Mouse (Mus musculus) G1E (cell line): ENCODE measurements around the gene Kif13a. TPM values are rescaled to one million over a fixed set of nuclear protein-coding genes. Genes with fewer than 3 reads are reported as not detected.

Experiments used
- ATAC-seq: 2 replicates; pipeline ENCODE4 v1.8.0; 2016; ENCODE audit warnings: mild to moderate bottlenecking; ENCODE audit not compliant: insufficient number of reproducible peaks, poor library complexity, low FRiP score, severe bottlenecking; ENCODE audit errors: extremely low read depth
- DNase-seq: peaks from one replicate; pipeline ENCODE4 v3.0.0; 2012; ENCODE audit warnings: low spot score
- H3K27me3 ChIP-seq: 2 replicates; pipeline ENCODE4 v1.6.1; 2012; ENCODE audit warnings: mild to moderate bottlenecking, low read length, inconsistent platforms; ENCODE audit not compliant: insufficient read depth
- H3K36me3 ChIP-seq: replicated peaks from 2 replicates; pipeline ENCODE3; 2012; ENCODE audit warnings: mild to moderate bottlenecking, inconsistent platforms
- H3K4me1 ChIP-seq: 2 replicates; pipeline ENCODE4 v1.6.1; 2012; ENCODE audit warnings: low read depth, low read length, inconsistent platforms, mixed read lengths; ENCODE audit not compliant: insufficient read depth
- H3K4me3 ChIP-seq: 2 replicates; pipeline ENCODE4 v1.5.1; 2012; ENCODE audit warnings: low read depth, mild to moderate bottlenecking, inconsistent platforms, low read length, moderate library complexity, mixed read lengths
- H3K9me3 ChIP-seq: replicated peaks from 2 replicates; pipeline ENCODE4 v1.6.1; 2012; ENCODE audit warnings: inconsistent platforms
- CTCF ChIP-seq: IDR thresholded peaks from 2 replicates; pipeline ENCODE4 v1.5.1; 2012; ENCODE audit warnings: low read depth, low read length, inconsistent platforms, mixed read lengths
- GATA1 ChIP-seq: IDR thresholded peaks from 2 replicates; pipeline ENCODE4 v1.6.1; 2012; ENCODE audit warnings: borderline replicate concordance, low read length, inconsistent platforms, mixed read lengths
- GATA2 ChIP-seq: IDR thresholded peaks from 2 replicates; pipeline ENCODE4 v1.6.1; 2012; ENCODE audit warnings: low read depth, low read length, inconsistent platforms, borderline replicate concordance
- POLR2AphosphoS5 ChIP-seq: IDR thresholded peaks from 2 replicates; pipeline ENCODE4 v1.6.1; 2012; ENCODE audit warnings: low read depth, low read length, inconsistent platforms; ENCODE audit not compliant: insufficient replicate concordance
- TAL1 ChIP-seq: conservative IDR thresholded peaks from 2 replicates; pipeline ENCODE4 v1.6.1; 2012; ENCODE audit warnings: low read depth, low read length, inconsistent platforms, mixed read lengths
- polyA plus RNA-seq: library from polyadenylated mRNA; stranded (reverse); fragments of >175 nt; gene quantifications from 2 replicates; pipeline ENCODE4 v1.2.3, GENCODE M21; 2012
- total RNA-seq, 2 experiments: library from RNA; stranded (forward) in 1 of 2; stranded (reverse) in 1 of 2; fragments of 200-1000 nt in 1 of 2; fragments of >200 nt in 1 of 2; fragmentation: Nextera tagmentation in 1 of 2; gene quantifications; 2 replicates each; pipeline ENCODE4 v1.2.3; 2014 to 2017

Gene Kif13a
- total and polyA plus RNA-seq, 3 experiments: 0.16 TPM; not detected in 2

DNA sequence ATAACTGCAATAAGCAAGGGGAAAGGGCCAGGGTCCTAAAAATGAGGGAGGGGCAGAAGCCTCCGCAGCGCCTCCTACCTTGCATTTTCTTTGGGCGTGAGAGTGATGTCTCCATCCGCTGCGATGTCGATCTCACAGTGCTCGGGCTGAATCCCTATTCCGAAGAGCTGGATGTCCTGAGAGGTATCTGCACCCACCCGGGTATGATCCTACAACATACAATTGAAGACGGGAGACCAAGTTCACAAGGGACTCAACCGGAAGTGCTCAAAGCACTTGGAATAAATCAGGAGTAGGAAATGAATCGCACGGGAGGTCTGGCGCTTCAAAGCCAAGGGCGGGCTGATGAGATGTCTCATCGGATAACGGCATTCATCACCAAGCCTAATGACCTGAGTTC is 119.1 kb downstream of the Kif13a start:
- no peaks in the 10 kb centered on the region for H3K4me1 ChIP-seq
- DNase-seq: no peak
- H3K9me3 ChIP-seq: no peaks in the 10 kb centered on the region
- 0 out of 2 replicates have a peak, but pooled peaks cover 4% of the 10 kb centered on the region for H3K27me3 ChIP-seq
- no peak for TF ChIP-seq POLR2AphosphoS5
- TF ChIP-seq GATA1: no peak
- TF ChIP-seq CTCF: no peak
- no peak for TF ChIP-seq TAL1
- no peak for TF ChIP-seq GATA2
- H3K36me3 ChIP-seq: no peaks in the 10 kb centered on the region
- ATAC-seq: no peak
- H3K4me3 ChIP-seq: no peak overlapping the region

- H3K36me3 ChIP-seq: no peaks in the 10 kb centered on the region
- no peak for DNase-seq
Observed at GRCm38 (mm10) chr13:46810098-46810497, 119.6 kb downstream of the Kif13a start.

DNA sequence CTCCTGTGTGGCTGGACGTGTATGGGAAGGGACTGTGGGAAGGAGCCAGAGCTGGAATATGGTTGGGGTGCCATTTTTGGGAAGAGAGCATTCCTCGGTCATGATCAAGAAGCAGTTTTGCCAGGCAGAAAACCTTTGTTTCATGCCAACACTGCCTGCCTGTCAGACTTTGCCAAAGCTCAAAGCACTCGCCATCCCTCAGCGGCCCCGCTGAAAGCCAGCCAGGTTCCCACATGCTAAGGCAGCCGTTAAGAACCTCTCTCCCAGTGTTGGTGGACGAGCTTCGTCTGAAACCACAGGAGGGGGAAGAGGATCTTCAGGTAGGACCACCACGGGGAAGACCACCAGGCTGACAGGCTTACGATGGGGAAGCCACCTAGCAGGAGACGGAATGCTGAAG is 121.8 kb downstream of the Kif13a start:
- no peaks in the 10 kb centered on the region for H3K4me1 ChIP-seq
- no peak overlapping the region for H3K4me3 ChIP-seq
- no peaks in the 10 kb centered on the region for H3K36me3 ChIP-seq
- TF ChIP-seq GATA1: no peak
- TF ChIP-seq CTCF: no peak
- TF ChIP-seq POLR2AphosphoS5: no peak
- TF ChIP-seq TAL1: no peak
- no peak for TF ChIP-seq GATA2
- H3K9me3 ChIP-seq: no peaks in the 10 kb centered on the region
- H3K27me3 ChIP-seq: no peaks in the 10 kb centered on the region
- no peak for DNase-seq
- ATAC-seq: no peak

More at GRCm38 (mm10) chr13:46810098-46810497, 119.6 kb downstream of the Kif13a start:
- TF ChIP-seq GATA2 (no peak), GATA1 (no peak), CTCF (no peak), TAL1 (no peak), POLR2AphosphoS5 (no peak)
- Histone ChIP-seq H3K4me3 (no peak overlapping the region), H3K27me3 (0 out of 2 replicates have a peak, but pooled peaks cover 3% of the 10 kb centered on the region), H3K9me3 (no peaks in the 10 kb centered on the region), H3K4me1 (no peaks in the 10 kb centered on the region)
- no peak for ATAC-seq

GRCm38 (mm10) chr13:46801196-46801595 is 128.5 kb downstream of the Kif13a start:
- ATAC-seq (no peak), DNase-seq (no peak)
- no peaks in the 10 kb centered on the region; the same call in 1 of the 2 replicates for H3K4me1 ChIP-seq
- no peaks in the 10 kb centered on the region for H3K9me3 ChIP-seq
- H3K27me3 ChIP-seq: 0 out of 2 replicates have a peak, but pooled peaks cover 8% of the 10 kb centered on the region
- H3K4me3 ChIP-seq: no peak overlapping the region
- no peak for TF ChIP-seq POLR2AphosphoS5
- no peak for TF ChIP-seq CTCF
- H3K36me3 ChIP-seq: no peaks in the 10 kb centered on the region

DNA sequence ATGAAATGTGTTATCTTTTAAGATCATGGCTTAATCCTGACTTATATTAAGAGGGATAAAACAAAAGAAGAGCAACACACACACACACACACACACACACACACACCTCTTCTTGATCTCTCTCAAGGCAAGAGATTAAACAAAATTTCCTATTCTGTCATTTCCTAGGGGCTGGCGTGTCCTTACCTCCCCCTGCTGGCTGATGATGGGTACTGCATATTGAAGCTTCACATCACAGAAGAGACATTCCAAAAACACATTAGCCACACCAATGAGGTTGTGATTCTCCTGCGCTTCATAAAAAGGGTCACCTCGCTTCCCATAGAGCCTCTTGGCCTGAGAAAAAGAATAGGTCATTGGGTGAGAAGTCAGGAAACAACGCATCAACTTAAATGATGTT is 131.5 kb downstream of the Kif13a start:
- 0 out of 2 replicates have a peak, but pooled peaks cover 8% of the 10 kb centered on the region for H3K27me3 ChIP-seq
- DNase-seq (peak; percentile 57), ATAC-seq (0 out of 2 replicates have a peak, but pooled peaks have one; percentile 8)
- H3K4me1 ChIP-seq: no peaks in the 10 kb centered on the region; the same call in 1 of the 2 replicates
- H3K36me3 ChIP-seq: no peaks in the 10 kb centered on the region
- no peak overlapping the region for H3K4me3 ChIP-seq
- no peaks in the 10 kb centered on the region for H3K9me3 ChIP-seq
- no peak for TF ChIP-seq GATA2
- peak; percentile 74 for TF ChIP-seq CTCF
- no peak for TF ChIP-seq POLR2AphosphoS5
- no peak for TF ChIP-seq GATA1
- no peak for TF ChIP-seq TAL1

DNA sequence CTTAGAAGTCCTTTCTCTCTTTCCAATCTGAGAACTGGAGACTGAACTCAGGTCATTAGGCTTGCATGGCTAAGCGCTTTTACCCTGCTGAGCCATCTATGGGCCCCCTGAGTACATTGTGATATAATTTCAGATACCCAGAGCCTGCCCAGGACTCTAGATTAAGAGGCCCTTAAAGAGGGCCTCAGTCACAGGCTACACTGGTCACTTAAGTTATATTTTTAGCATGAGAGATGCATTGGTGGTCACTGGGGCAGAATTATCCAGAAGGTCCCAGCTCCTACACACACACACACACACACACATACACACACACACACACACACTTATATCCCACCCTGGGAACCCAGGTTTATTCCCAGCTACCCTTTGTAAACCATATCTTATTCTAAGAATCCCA is 133.3 kb downstream of the Kif13a start:
- Histone ChIP-seq H3K4me3 (no peak overlapping the region), H3K27me3 (no peaks in the 10 kb centered on the region), H3K9me3 (no peaks in the 10 kb centered on the region), H3K36me3 (no peaks in the 10 kb centered on the region), H3K4me1 (peaks cover 3% of the 10 kb centered on the region; the same call in 1 of the 2 replicates)
- DNase-seq (no peak), ATAC-seq (no peak)
- TF ChIP-seq CTCF (no peak), GATA2 (no peak)

- Histone ChIP-seq H3K27me3 (no peaks in the 10 kb centered on the region), H3K9me3 (no peaks in the 10 kb centered on the region), H3K4me3 (no peak overlapping the region), H3K36me3 (no peaks in the 10 kb centered on the region), H3K4me1 (peaks cover 3% of the 10 kb centered on the region; the same call in 1 of the 2 replicates)
- no peak for DNase-seq
- ATAC-seq: no peak
- TF ChIP-seq GATA2: no peak
- TF ChIP-seq POLR2AphosphoS5: no peak
- no peak for TF ChIP-seq CTCF
- no peak for TF ChIP-seq TAL1
- TF ChIP-seq GATA1: no peak
Observed at GRCm38 (mm10) chr13:46793824-46794223, 135.8 kb downstream of the Kif13a start.
